Mouse (Mus musculus): Measurements from ENCODE around the gene Pax8. TPM values are rescaled to one million over a fixed set of nuclear protein-coding genes. Genes with fewer than 3 reads are reported as not detected.

Gene Pax8
- polyA plus RNA-seq, 1 experiment from 2014 or later, result 0.40 TPM

GRCm38 (mm10) chr2:24386158-24386963, 89.0 kb downstream of the Pax8 start:
- Histone ChIP-seq H3K27me3 (ENCODE audit: control insufficient read depth, insufficient read depth, low read depth, low read length) (no peaks in the 10 kb centered on the region), H3K36me3 (ENCODE audit: control insufficient read depth, insufficient read depth) (no peaks in the 10 kb centered on the region), H3K27ac (ENCODE audit: low read length) (peak overlapping the region; percentile 81), H3K4me2 (ENCODE audit: low read depth, low read length) (peak overlapping the region; percentile 66), H3K9me3 (replicated peaks; ENCODE audit: control insufficient read depth, low read length) (no peaks in the 10 kb centered on the region), H3K9ac (ENCODE audit: low read depth, low read length) (peak overlapping the region; percentile 58), H3K4me1 (ENCODE audit: control insufficient read depth, low read depth, low read length) (peaks cover 20% of the 10 kb centered on the region), H3K4me3 (ENCODE audit: low read depth, low read length) (peak overlapping the region; percentile 59)
- peak; percentile 38 for ATAC-seq (ENCODE audit: low read depth)
- WGBS (ENCODE audit: insufficient replicate concordance), result 18% methylated on average over 21 of the region's 21 CpGs

GRCm38 (mm10) chr2:24385111-24385961, 90.1 kb downstream of the Pax8 start:
- peak overlapping the region; percentile 59 for H3K9ac ChIP-seq (ENCODE audit: low read depth, low read length)

GRCm38 (mm10) chr2:24384393-24384792, 91.0 kb downstream of the Pax8 start:
- Histone ChIP-seq H3K4me2 (ENCODE audit: low read depth, low read length) (peak overlapping the region; percentile 66; the same call in 1 of the 2 replicates), H3K9me3 (replicated peaks; ENCODE audit: control insufficient read depth, low read length) (no peaks in the 10 kb centered on the region), H3K27me3 (ENCODE audit: control insufficient read depth, insufficient read depth, low read depth, low read length) (no peaks in the 10 kb centered on the region), H3K9ac (ENCODE audit: low read depth, low read length) (no peak overlapping the region; the same call in 1 of the 2 replicates), H3K4me3 (ENCODE audit: low read depth, low read length) (no peak overlapping the region), H3K4me1 (ENCODE audit: control insufficient read depth, low read depth, low read length) (peaks cover 20% of the 10 kb centered on the region), H3K27ac (ENCODE audit: low read length) (peak overlapping the region; percentile 81; the same call in 1 of the 2 replicates), H3K36me3 (ENCODE audit: control insufficient read depth, insufficient read depth) (no peaks in the 10 kb centered on the region)
- no peak for ATAC-seq (ENCODE audit: low read depth)

More at GRCm38 (mm10) chr2:24385111-24385961, 90.1 kb downstream of the Pax8 start:
- Histone ChIP-seq H3K27ac (ENCODE audit: low read length) (peak overlapping the region; percentile 81), H3K27me3 (ENCODE audit: control insufficient read depth, insufficient read depth, low read depth, low read length) (no peaks in the 10 kb centered on the region), H3K9me3 (replicated peaks; ENCODE audit: control insufficient read depth, low read length) (no peaks in the 10 kb centered on the region), H3K4me3 (ENCODE audit: low read depth, low read length) (peak overlapping the region; percentile 59), H3K36me3 (ENCODE audit: control insufficient read depth, insufficient read depth) (no peaks in the 10 kb centered on the region), H3K4me2 (ENCODE audit: low read depth, low read length) (peak overlapping the region; percentile 66), H3K4me1 (ENCODE audit: control insufficient read depth, low read depth, low read length) (peaks cover 20% of the 10 kb centered on the region)
- peak; percentile 91 for ATAC-seq (ENCODE audit: low read depth)
- WGBS (ENCODE audit: insufficient replicate concordance), result 22% methylated on average over 14 of the region's 14 CpGs

- H3K9ac ChIP-seq (ENCODE audit: low read depth, low read length), result no peak overlapping the region
- peak overlapping the region; percentile 44 for H3K27ac ChIP-seq (ENCODE audit: low read length)
- ATAC-seq (ENCODE audit: low read depth), result no peak
- H3K4me1 ChIP-seq (ENCODE audit: control insufficient read depth, low read depth, low read length), result peaks cover 23% of the 10 kb centered on the region
- no peaks in the 10 kb centered on the region for H3K9me3 ChIP-seq (replicated peaks; ENCODE audit: control insufficient read depth, low read length)
- WGBS (ENCODE audit: insufficient replicate concordance), result 45% methylated on average over 3 of the region's 3 CpGs
- no peaks in the 10 kb centered on the region for H3K27me3 ChIP-seq (ENCODE audit: control insufficient read depth, insufficient read depth, low read depth, low read length)
- H3K4me2 ChIP-seq (ENCODE audit: low read depth, low read length), result no peak overlapping the region
- H3K4me3 ChIP-seq (ENCODE audit: low read depth, low read length), result no peak overlapping the region
- no peaks in the 10 kb centered on the region for H3K36me3 ChIP-seq (ENCODE audit: control insufficient read depth, insufficient read depth)
Observed at GRCm38 (mm10) chr2:24383636-24384035, 91.8 kb downstream of the Pax8 start.

GRCm38 (mm10) chr2:24382456-24383230, 92.8 kb downstream of the Pax8 start:
- H3K4me3 ChIP-seq (ENCODE audit: low read depth, low read length), result no peak overlapping the region
- ATAC-seq (ENCODE audit: low read depth), result no peak
- H3K9me3 ChIP-seq (replicated peaks; ENCODE audit: control insufficient read depth, low read length), result no peaks in the 10 kb centered on the region
- no peaks in the 10 kb centered on the region for H3K27me3 ChIP-seq (ENCODE audit: control insufficient read depth, insufficient read depth, low read depth, low read length)
- H3K4me2 ChIP-seq (ENCODE audit: low read depth, low read length), result no peak overlapping the region
- H3K4me1 ChIP-seq (ENCODE audit: control insufficient read depth, low read depth, low read length), result peaks cover 27% of the 10 kb centered on the region
- 40% methylated on average over 9 of the region's 9 CpGs for WGBS (ENCODE audit: insufficient replicate concordance)
- H3K9ac ChIP-seq (ENCODE audit: low read depth, low read length), result no peak overlapping the region
- H3K36me3 ChIP-seq (ENCODE audit: control insufficient read depth, insufficient read depth), result no peaks in the 10 kb centered on the region
- H3K27ac ChIP-seq (ENCODE audit: low read length), result peak overlapping the region; percentile 14; the same call in 1 of the 2 replicates

GRCm38 (mm10) chr2:24378747-24379450, 96.5 kb downstream of the Pax8 start:
- no peak overlapping the region for H3K9ac ChIP-seq (ENCODE audit: low read depth, low read length)
- H3K4me2 ChIP-seq (ENCODE audit: low read depth, low read length), result no peak overlapping the region
- H3K27me3 ChIP-seq (ENCODE audit: control insufficient read depth, insufficient read depth, low read depth, low read length), result no peaks in the 10 kb centered on the region
- peak; percentile 79 for ATAC-seq (ENCODE audit: low read depth)
- no peaks in the 10 kb centered on the region for H3K9me3 ChIP-seq (replicated peaks; ENCODE audit: control insufficient read depth, low read length)
- no peaks in the 10 kb centered on the region for H3K36me3 ChIP-seq (ENCODE audit: control insufficient read depth, insufficient read depth)
- no peak overlapping the region for H3K27ac ChIP-seq (ENCODE audit: low read length)
- peaks cover 8% of the 10 kb centered on the region for H3K4me1 ChIP-seq (ENCODE audit: control insufficient read depth, low read depth, low read length)
- 50% methylated on average over 5 of the region's 5 CpGs for WGBS (ENCODE audit: insufficient replicate concordance)
- no peak overlapping the region for H3K4me3 ChIP-seq (ENCODE audit: low read depth, low read length)

Other genes with a start within 250 kb of the Pax8 start
- gene Il1f5, start 198.6 kb downstream of the Pax8 start, polyA plus RNA-seq (2015; fragmentation: Nextera tagmentation; extraction: Ambion mirVana), result not detected in 2 replicates
- gene Il1f10, start 184.4 kb downstream of the Pax8 start, polyA plus RNA-seq (2015; fragmentation: Nextera tagmentation; extraction: Ambion mirVana), result not detected in 2 replicates
- 13.4 and 14.2 TPM in 2 replicates for gene Il1rn, start 138.7 kb downstream of the Pax8 start, polyA plus RNA-seq (2015; fragmentation: Nextera tagmentation; extraction: Ambion mirVana)
- 6.8 and 7.3 TPM in 2 replicates for gene Psd4, start 108.0 kb downstream of the Pax8 start, polyA plus RNA-seq (2015; fragmentation: Nextera tagmentation; extraction: Ambion mirVana)